In the genomic region with DNA sequence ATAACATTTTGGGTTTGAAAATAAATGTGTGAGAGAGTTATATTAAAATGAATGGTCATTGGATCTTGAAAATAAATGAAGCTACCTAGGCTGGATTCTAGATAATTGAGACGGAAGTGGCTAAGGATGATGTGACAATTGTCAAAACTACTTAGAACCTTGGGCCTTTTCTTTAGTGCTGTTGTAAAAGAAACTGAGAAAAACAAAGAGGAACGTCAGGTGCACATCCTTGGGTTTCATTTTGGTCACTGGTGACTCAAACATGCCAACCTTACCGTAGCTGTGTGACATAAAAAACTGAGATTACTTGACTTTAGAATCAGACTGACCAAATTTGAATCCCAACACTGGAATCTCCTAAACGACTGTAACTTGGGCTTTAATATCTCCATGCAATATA, we compare ENCODE assay signal across 25 mouse cellular contexts.
DNase-seq lines count a peak whose midpoint lies in the region; ATAC-seq lines count a peak whose summit lies in the region.
"Had no signal": no experiment of that assay in that cellular context is flagged by ENCODE, and none has a peak within 500 bp of the region (broad histone marks: within the 10 kb centered on the region; RNA-seq: fewer than 3 reads in every experiment).

No protein-coding gene starts in this region.

- ATAC-seq in CD4-positive, CD25-positive, alpha-beta regulatory T cell, adult 4 months, result peak; percentile 65
- ATAC-seq in heart, embryonic 11.5 days (replicated peaks; ENCODE audit: insufficient number of reproducible peaks, low FRiP score, low TSS enrichment), result no peak
- ATAC-seq: forebrain, embryonic 14.5 days; forebrain, postnatal 0 days; intestine, embryonic 16.5 days; Patski had no signal

- no peaks in the 10 kb centered on the region for H3K9me3 ChIP-seq in heart, embryonic 11.5 days (replicated peaks; ENCODE audit: control insufficient read depth, low read length)
- H3K9me3 ChIP-seq: embryonic facial prominence, embryonic 12.5 days; embryonic facial prominence, embryonic 15.5 days; heart, embryonic 10.5 days; hindbrain, embryonic 12.5 days; hindbrain, embryonic 15.5 days had no signal

- H3K27me3 ChIP-seq in heart, embryonic 11.5 days (ENCODE audit: control insufficient read depth, insufficient read depth, low read length), result no peaks in the 10 kb centered on the region
- H3K27me3 ChIP-seq: embryonic facial prominence, embryonic 12.5 days; embryonic facial prominence, embryonic 15.5 days; hindbrain, embryonic 12.5 days; hindbrain, embryonic 15.5 days; Patski had no signal

- no peak overlapping the region for H3K4me2 ChIP-seq in heart, embryonic 11.5 days
- H3K4me2 ChIP-seq: embryonic facial prominence, embryonic 12.5 days; embryonic facial prominence, embryonic 15.5 days; hindbrain, embryonic 12.5 days; hindbrain, embryonic 15.5 days had no signal

- peaks cover 11% of the 10 kb centered on the region for H3K4me1 ChIP-seq in heart, embryonic 11.5 days (ENCODE audit: control insufficient read depth, insufficient read depth, low read length)
- H3K4me1 ChIP-seq: embryonic facial prominence, embryonic 15.5 days had no signal

- no peak overlapping the region for H3K27ac ChIP-seq in heart, embryonic 11.5 days (ENCODE audit: low read depth, low read length)
- H3K27ac ChIP-seq: embryonic facial prominence, embryonic 12.5 days; embryonic facial prominence, embryonic 15.5 days; heart, adult 2 months; heart, embryonic 10.5 days; hindbrain, embryonic 12.5 days; hindbrain, embryonic 15.5 days had no signal

- H3K36me3 ChIP-seq in heart, embryonic 11.5 days (ENCODE audit: control insufficient read depth, insufficient read depth, low read length), result no peaks in the 10 kb centered on the region
- H3K36me3 ChIP-seq: embryonic facial prominence, embryonic 12.5 days; embryonic facial prominence, embryonic 15.5 days; G1E; heart, embryonic 10.5 days; hindbrain, embryonic 12.5 days; hindbrain, embryonic 15.5 days had no signal

- intact Hi-C loops in left cerebral cortex, postnatal 25 days (cut with DNase I), result no loop called here

- 79% methylated on average over 4 of the region's 4 CpGs for WGBS in heart, embryonic 11.5 days (ENCODE audit: insufficient replicate concordance)

- H3K4me3 ChIP-seq in heart, embryonic 11.5 days (ENCODE audit: low read depth, low read length), result no peak overlapping the region
- H3K4me3 ChIP-seq: embryonic facial prominence, embryonic 12.5 days; embryonic facial prominence, embryonic 15.5 days; heart, adult 2 months; heart, embryonic 10.5 days; hindbrain, embryonic 12.5 days; hindbrain, embryonic 15.5 days had no signal

- peak; percentile 62 for DNase-seq in CD4-positive helper T cell, adult 2 months (ENCODE audit: low read depth, low spot score)
- DNase-seq in induced T-regulatory cell, adult 2 months (ENCODE audit: low read depth), result peak; percentile 89
- no peak for DNase-seq in left cerebral cortex, postnatal 25 days (ENCODE audit: low spot score in 2 of 2)
- DNase-seq in frontal cortex, adult 2 months (ENCODE audit: extremely low spot score in 1 of 2, low spot score in 1 of 2), result no peak
- DNase-seq: adrenal gland, adult 2 months; adrenal gland, postnatal 14 days; cerebellum, adult 11 months; cerebellum, adult 2 months; cerebellum, adult 9-11 months; cerebellum, postnatal 25 days; forebrain, postnatal 0 days; gastrocnemius, postnatal 10 days; gastrocnemius, postnatal 36 days; heart, adult 2 months had no signal

- no peak overlapping the region for H3K9ac ChIP-seq in heart, embryonic 11.5 days (ENCODE audit: low read depth, low read length)
- H3K9ac ChIP-seq: embryonic facial prominence, embryonic 12.5 days; embryonic facial prominence, embryonic 15.5 days; forebrain, postnatal 0 days; hindbrain, embryonic 12.5 days; hindbrain, embryonic 15.5 days had no signal

Comparison
In these comparisons a context has a peak if more than half of its experiments do, and no peak if none do; other contexts are left out.
1. DNase-seq: peak in CD4-positive helper T cell, adult 2 months (single experiment) and induced T-regulatory cell, adult 2 months (single experiment); none in left cerebral cortex, postnatal 25 days (0 of 2) and frontal cortex, adult 2 months (0 of 2).